Mouse (Mus musculus) adrenal gland, adult (tissue): ENCODE measurements around the gene Ankib1.

Experiments used
- DNase-seq, 2 experiments: peaks; one replicate each; pipeline ENCODE4 v3.0.0; 2022 to 2023; ENCODE audit warnings: low spot score in 1 of 2; ENCODE audit not compliant: inconsistent age in 2 of 2

Gene Ankib1

DNA sequence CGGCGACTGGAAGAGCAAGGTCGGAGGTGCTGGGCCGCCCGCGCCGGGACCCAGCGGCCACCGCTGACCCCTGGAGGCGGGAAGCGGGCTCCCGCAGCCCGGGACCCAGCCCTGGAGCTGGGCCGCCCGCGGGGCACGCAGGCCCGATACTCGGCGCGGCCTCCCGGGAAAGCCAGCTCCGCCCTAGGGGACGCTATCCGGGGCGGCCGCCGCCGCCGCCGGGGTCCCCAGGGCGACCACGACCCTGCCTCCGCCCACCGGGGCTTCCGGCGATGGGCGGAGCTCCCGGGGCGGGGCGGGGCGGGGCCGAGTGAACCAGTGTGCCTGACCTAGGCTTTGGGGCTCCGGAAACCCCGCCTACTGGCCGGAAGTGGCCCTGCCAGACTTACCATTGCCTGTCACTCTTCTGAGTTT is 155.0 kb downstream of the Ankib1 start:
- peak; percentile 92 to 96 for DNase-seq

DNA sequence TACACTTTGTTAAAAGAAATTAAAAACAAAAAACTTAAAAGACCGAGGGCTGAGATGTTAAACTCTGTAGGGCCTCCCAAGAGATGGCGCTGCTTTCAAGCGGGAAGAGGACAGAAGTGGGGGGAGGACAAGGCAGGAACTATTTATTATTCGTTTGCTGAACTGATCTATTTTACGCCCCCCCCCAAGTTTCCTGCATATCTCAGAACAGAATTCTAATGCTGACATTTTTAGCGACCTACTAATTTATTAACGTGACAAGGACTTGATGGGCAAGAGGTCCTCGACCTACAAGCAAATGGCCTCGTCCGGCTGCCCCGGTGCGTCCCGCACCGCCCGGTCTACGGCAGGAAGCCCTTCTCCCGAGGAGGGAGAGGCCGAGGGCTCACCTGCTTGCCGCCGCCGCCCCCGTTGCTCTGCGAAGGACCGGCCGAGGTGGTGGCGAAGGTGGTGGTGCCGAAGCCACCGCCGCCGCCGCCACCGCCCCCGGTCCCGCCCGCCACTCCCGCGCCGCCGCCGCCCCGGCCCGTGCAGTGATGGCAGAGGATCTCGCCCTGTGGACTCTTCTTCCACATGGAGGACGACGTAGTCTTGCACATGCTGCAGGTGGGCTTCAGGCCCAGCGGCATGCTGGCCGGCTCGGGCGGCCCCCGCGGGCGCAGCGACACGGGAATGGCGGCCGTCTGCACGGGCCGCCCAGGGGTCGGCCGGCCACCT is 155.6 kb downstream of the Ankib1 start:
- DNase-seq: peak; percentile 63 to 88

GRCm38 (mm10) chr5:3646539-3646938 is 156.2 kb downstream of the Ankib1 start:
- DNase-seq: no peak

DNA sequence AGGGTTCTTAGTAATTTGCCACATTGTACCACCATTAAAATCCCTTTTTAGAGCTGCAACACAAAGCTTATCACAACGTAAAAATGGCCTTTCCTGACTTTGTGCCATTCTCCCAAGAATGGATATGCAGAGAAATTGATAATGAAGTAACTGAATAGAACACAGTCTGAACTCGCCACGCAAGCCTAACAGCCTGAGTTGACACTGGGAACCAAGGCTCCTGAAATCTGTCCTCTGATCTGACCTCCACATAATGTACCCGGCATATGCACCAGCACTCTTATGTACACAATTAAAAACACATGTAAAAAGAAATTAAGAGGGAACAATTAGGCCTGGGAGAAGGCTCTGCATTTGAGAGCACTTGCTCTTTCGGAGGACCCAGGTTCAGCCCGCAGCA is 157.4 kb downstream of the Ankib1 start:
- peak in 1 of 2 experiments; percentile 39 for DNase-seq

DNA sequence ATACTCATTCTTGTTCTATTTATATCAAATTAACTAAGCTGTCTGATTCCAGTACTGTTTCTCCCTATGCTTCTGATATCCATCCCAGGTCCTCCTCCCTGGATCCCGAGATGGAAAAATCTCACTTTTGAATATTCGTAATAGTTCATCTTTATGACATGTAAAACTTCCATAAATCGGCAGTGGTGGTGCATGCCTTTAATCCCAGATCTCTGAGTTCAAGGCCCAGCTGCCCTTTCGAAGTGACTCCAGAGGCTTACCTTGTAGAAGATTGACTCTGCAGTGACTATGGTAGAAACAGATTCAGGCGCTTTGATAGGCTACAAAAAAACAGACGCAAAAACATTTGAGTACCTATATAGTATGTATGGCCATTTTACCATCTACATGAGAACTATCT is 158.1 kb downstream of the Ankib1 start:
- peak in 1 of 2 experiments; percentile 66 for DNase-seq
